Mouse (Mus musculus): ENCODE measurements around the gene Mapt. TPM values are rescaled to one million over a fixed set of nuclear protein-coding genes. Genes with fewer than 3 reads are reported as not detected.
A peak's percentile ranks its signal among the peaks of the same experiment; 100 is the strongest.
"Not testable (repeated sequence)": the region's sequence is repeated elsewhere in the genome, so short reads cannot be mapped to it uniquely, and the experiment has no call there.

Mapt gene
- polyA plus RNA-seq, 1 experiment from 2014 or later: not detected

- H3K27ac ChIP-seq: no peak overlapping the region
- no peaks in the 10 kb centered on the region for H3K36me3 ChIP-seq (ENCODE audit: inconsistent target)
- no peak overlapping the region for H3K4me3 ChIP-seq (ENCODE audit: inconsistent target)
- WGBS (ENCODE audit: missing documents): 87% methylated on average over 4 of the region's 4 CpGs
- no peaks in the 10 kb centered on the region for H3K79me2 ChIP-seq (ENCODE audit: inconsistent target)
Measured at GRCm38 (mm10) chr11:104220291-104220690, 10.9 kb upstream of the Mapt start.

GRCm38 (mm10) chr11:104221751-104222150, 9.4 kb upstream of the Mapt start:
- no peak overlapping the region for H3K27ac ChIP-seq
- no peaks in the 10 kb centered on the region for H3K36me3 ChIP-seq (ENCODE audit: inconsistent target)
- no peak overlapping the region for H3K4me3 ChIP-seq (ENCODE audit: inconsistent target)
- WGBS (ENCODE audit: missing documents): 72% methylated on average over 5 of the region's 5 CpGs
- H3K79me2 ChIP-seq (ENCODE audit: inconsistent target): no peaks in the 10 kb centered on the region

DNA sequence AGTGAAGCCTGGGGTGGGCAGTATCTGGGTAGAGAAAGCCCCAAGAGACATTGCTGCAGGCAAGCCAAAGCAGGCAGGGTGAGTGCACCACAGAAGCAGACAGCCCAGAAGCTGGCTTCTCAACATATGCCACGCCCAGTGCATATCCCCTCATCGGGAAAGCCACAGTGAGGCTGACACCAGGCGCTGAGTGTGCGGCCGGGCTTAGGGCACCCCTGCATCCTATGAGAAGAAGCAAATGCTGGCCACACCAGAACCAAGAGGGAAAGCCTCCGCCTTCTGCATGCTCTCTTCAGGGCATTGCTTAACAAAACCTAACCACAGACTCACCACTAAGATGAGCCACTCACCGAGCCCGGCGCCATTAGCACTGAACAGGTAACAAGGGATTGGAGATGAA, 7.9 kb upstream of the Mapt start:
- Histone ChIP-seq H3K36me3 (ENCODE audit: inconsistent target) (no peaks in the 10 kb centered on the region), H3K4me3 (ENCODE audit: inconsistent target) (no peak overlapping the region), H3K27ac (no peak overlapping the region), H3K79me2 (ENCODE audit: inconsistent target) (no peaks in the 10 kb centered on the region)
- 73% methylated on average over 9 of the region's 9 CpGs for whole genome bisulfite sequencing (ENCODE audit: missing documents)

GRCm38 (mm10) chr11:104229391-104229790, 1.8 kb upstream of the Mapt start:
- Histone ChIP-seq H3K4me3 (ENCODE audit: inconsistent target) (no peak overlapping the region), H3K36me3 (ENCODE audit: inconsistent target) (no peaks in the 10 kb centered on the region), H3K27ac (no peak overlapping the region), H3K79me2 (ENCODE audit: inconsistent target) (no peaks in the 10 kb centered on the region)
- WGBS (ENCODE audit: missing documents): 71% methylated on average over 4 of the region's 4 CpGs

DNA sequence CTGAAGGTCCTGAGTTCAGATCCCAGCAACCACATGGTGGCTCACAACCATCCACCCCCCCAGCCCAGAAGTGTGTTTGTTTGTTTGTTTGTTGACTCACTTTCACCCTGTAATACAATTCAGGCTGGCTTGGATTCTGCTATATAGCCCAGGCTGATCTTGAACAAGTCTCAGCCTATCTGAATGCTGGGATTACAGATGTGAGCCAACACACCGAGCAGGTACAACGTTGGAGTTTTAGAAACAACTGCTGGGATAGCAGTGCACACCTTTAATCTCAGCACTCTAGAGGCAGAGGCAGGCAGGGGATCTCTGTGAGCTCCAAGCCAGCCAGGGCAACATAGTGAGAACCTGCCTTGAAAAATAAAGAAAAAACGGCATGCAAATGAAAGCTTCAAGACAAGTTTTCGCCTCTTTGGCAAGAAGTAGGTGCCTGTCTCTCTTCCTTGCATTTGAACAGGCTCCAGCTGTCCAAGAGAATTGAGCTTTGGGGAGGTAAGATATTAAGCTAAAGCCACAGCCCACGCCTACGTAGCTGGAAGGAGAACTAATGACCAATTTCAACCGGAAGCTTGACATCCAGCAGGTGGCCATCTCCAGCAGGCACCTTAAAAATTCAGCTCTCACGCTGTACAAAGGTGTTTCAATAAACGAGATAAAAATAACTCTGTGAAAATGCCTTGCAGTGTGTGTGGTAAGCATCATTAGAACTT, 968 bp upstream of the Mapt start:
- 13% methylated on average over 9 of the region's 9 CpGs for WGBS (ENCODE audit: missing documents)
- H3K36me3 ChIP-seq (ENCODE audit: inconsistent target): no peaks in the 10 kb centered on the region
- H3K4me3 ChIP-seq (ENCODE audit: inconsistent target): peak overlapping the region; percentile 29; the same call in 1 of the 2 replicates
- H3K27ac ChIP-seq: no peak overlapping the region
- no peaks in the 10 kb centered on the region for H3K79me2 ChIP-seq (ENCODE audit: inconsistent target)

DNA sequence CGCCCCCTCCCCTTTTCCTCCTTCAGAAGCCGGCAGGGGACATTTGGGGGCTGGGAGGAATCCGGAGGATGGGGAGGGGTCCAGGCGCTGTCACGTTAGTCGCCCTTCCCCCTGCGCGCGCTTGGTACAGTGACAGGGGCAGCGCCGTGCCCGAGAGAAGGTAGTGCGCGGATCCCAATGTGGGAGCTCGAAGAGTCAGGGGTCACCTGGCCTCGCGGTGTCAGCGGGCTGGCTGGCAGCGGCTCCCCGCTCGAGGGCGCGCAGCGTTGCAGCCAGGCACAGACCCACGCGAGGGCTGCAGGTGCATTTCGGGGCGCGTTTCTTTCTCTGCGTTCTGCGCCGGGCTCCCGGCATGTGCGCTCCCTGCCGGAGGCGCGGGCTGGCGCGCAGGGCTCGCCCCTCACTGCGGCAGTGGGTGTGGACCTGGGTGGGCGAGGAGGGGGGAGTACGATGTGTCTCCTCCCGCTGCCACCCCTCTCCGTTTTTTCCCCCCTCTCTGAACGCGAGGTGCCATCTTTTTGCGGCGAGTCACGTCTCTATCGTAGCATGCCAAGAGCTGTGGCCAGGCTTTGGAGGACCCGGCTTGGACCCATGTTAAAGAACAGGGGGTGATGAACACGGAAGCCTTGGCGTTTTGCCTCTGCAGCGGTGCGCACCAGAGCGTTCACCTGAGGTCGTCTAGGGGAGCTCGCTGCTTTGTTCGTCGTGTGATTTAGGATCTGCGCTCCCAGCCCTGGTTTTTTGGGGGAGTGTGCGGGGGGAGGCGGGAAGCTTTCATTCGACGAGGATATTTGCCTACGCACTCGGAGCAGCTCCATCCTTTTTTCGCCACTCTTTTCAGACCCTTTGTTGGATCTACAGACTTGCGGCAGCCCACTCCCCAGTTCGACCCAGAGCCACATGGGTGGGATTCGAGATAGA, 1.2 kb downstream of the Mapt start:
- Histone ChIP-seq H3K4me3 (ENCODE audit: inconsistent target) (no peak overlapping the region), H3K36me3 (ENCODE audit: inconsistent target) (no peaks in the 10 kb centered on the region), H3K27ac (no peak overlapping the region), H3K79me2 (ENCODE audit: inconsistent target) (no peaks in the 10 kb centered on the region)
- WGBS (ENCODE audit: missing documents): 1% methylated on average over 63 of the region's 72 CpGs

DNA sequence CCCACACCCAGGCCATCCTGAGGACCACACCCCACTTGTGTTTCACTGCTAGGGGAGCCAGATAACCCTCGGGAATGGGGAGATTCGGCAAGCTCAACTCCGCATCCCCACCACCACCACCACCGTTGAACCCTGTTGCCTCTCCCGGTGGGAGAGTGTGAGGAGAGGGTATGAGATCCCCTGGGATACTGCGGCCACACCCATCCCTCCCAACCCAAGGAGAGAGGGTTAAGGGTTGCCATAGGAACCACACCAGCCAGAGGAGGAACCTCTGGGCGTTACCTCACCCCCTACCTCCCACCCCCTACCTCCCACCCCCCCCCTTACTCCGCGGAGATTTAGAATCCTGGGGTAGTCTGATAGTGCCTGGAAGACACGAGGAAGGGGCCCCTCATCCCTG, 1.9 kb downstream of the Mapt start:
- no peak overlapping the region for H3K27ac ChIP-seq
- no peak overlapping the region for H3K4me3 ChIP-seq (ENCODE audit: inconsistent target)
- H3K36me3 ChIP-seq (ENCODE audit: inconsistent target): no peaks in the 10 kb centered on the region
- no peaks in the 10 kb centered on the region for H3K79me2 ChIP-seq (ENCODE audit: inconsistent target)
- WGBS (ENCODE audit: missing documents): 7% methylated on average over 7 of the region's 10 CpGs

DNA sequence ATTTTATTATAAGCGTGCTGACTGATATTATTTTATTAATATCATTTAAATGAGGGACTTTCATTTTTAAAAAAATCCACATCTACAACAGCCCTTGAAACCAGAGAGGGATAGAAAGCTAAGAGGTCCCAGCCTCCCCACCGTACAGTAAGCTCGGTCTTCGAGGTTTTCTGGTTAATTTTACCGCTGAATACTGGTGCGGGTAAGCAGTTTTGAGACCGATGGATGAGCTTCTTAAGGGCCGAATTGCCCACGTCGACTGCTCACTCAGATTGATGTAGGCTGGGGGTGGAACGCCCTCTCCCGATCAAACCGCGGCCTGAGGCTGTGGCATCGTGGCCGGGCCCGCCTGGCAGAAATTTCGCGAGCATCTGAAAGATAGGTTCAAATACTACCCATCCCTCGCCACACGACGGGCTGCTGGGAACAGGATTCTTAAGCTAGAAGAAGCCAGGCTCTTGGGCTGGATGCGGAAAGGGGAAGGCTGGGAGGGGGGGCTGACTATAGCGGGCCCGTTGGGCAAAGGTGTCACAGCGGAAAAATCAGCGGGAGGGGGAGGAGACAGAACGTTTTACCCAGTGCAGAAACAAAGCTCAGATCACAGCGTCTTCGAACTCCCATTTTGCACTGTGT, 2.5 kb downstream of the Mapt start:
- Histone ChIP-seq H3K36me3 (ENCODE audit: inconsistent target) (no peaks in the 10 kb centered on the region), H3K4me3 (ENCODE audit: inconsistent target) (no peak overlapping the region), H3K79me2 (ENCODE audit: inconsistent target) (no peaks in the 10 kb centered on the region), H3K27ac (no peak overlapping the region)
- WGBS (ENCODE audit: missing documents): 4% methylated on average over 30 of the region's 30 CpGs

DNA sequence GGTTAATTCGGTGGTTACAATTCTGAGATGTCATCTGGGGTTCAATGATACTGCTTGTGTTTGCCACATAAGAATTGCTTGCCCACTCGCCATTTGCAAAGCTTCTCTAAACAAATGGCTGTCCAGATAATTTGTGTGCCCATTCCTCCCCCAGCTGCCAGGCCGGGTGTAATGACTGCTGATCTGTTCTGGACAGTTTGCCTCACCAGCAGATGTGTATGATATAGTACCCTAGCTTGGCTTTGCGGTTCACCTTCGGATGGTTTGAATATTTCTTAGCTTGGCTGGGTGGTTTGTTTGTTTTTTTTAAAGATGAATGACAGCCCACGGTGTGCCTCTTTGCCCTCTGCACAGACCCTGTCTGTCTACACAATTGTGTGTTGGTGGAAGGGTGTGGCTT, 3.5 kb downstream of the Mapt start:
- no peaks in the 10 kb centered on the region for H3K79me2 ChIP-seq (ENCODE audit: inconsistent target)
- WGBS (ENCODE audit: missing documents): 46% methylated on average over 6 of the region's 6 CpGs

GRCm38 (mm10) chr11:104235881-104236280, 4.7 kb downstream of the Mapt start:
- H3K79me2 ChIP-seq (ENCODE audit: inconsistent target): no peaks in the 10 kb centered on the region
- H3K4me3 ChIP-seq (ENCODE audit: inconsistent target): no peak overlapping the region
- no peak overlapping the region for H3K27ac ChIP-seq
- H3K36me3 ChIP-seq (ENCODE audit: inconsistent target): no peaks in the 10 kb centered on the region
- WGBS (ENCODE audit: missing documents): 64% methylated on average over 2 of the region's 2 CpGs

More for the DNA sequence above, 3.5 kb downstream of the Mapt start:
- no peak overlapping the region for H3K27ac ChIP-seq
- H3K36me3 ChIP-seq (ENCODE audit: inconsistent target): no peaks in the 10 kb centered on the region
- no peak overlapping the region for H3K4me3 ChIP-seq (ENCODE audit: inconsistent target)

DNA sequence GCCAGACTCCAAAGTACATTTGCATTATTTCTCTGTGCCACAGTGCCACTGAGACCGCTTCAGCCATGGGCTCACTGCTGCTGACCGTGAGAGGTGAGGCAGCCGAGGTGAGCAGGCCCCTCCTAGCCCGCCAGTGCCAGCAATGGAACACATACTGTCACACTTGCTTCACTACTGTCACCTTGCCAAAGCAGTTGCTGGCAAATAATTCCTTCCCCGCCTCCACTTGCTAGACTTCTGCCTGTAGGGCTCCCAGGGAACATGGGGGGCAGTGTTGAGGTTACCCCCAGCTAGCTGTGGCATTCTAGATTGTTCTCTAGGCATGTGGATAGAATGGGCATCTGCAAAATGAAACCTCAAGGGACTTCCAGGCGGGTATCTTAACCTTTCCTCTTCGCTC, 6.0 kb downstream of the Mapt start:
- WGBS (ENCODE audit: missing documents): 75% methylated on average over 7 of the region's 7 CpGs
- H3K4me3 ChIP-seq (ENCODE audit: inconsistent target): no peak overlapping the region
- no peak overlapping the region for H3K27ac ChIP-seq
- H3K36me3 ChIP-seq (ENCODE audit: inconsistent target): no peaks in the 10 kb centered on the region
- no peaks in the 10 kb centered on the region for H3K79me2 ChIP-seq (ENCODE audit: inconsistent target)

GRCm38 (mm10) chr11:104237958-104238747, 7.0 kb downstream of the Mapt start:
- Histone ChIP-seq H3K79me2 (ENCODE audit: inconsistent target) (no peaks in the 10 kb centered on the region), H3K36me3 (ENCODE audit: inconsistent target) (no peaks in the 10 kb centered on the region), H3K27ac (no peak overlapping the region), H3K4me3 (ENCODE audit: inconsistent target) (no peak overlapping the region)
- 68% methylated on average over 13 of the region's 13 CpGs for WGBS (ENCODE audit: missing documents)

DNA sequence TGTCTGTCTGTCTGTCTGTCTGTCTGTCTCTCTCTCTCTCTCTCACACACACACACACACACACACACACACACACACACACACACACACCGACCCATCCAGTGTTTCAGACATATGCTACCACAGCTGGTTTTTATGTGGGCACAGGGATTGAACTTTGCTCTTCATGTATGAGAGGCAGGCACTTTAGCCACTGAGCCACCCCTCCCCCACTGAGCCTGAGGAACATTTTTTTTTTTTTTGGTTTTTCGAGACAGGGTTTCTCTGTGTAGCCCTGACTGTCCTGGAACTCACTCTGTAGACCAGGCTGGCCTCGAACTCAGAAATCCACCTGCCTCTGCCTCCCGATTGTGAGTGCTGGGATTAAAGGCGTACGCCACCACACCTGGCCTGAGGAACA, 14.3 kb downstream of the Mapt start:
- WGBS (ENCODE audit: missing documents): 70% methylated on average over 6 of the region's 6 CpGs
- not testable (repeated sequence) for H3K36me3 ChIP-seq (ENCODE audit: inconsistent target); H3K79me2 ChIP-seq (ENCODE audit: inconsistent target); H3K4me3 ChIP-seq (ENCODE audit: inconsistent target); H3K27ac ChIP-seq

DNA sequence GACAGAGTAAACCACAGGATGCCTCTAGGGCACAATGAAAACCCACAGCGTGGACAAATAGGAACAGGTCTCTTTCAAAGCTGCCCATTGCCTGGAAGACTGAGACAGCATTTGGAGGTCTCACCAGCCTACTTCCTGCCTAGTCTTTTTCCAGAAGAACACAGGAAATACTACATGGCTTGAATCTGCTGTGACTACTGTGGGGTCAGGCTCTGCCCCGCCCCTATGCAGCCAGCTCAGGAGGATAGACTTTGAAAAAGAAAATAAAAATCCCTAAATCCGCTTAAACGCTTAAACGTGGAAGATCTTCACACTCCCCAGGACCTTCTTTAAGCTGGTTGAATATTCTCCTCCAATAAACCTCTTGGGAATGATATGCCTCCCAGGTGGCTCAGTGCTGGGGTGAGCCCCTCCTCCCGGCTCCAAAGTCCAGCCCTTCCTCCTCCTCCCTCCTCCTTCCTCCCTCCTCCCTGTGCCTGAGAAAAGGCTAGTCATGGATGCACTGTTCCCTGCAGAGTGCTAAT, 15.0 kb downstream of the Mapt start:
- WGBS (ENCODE audit: missing documents): 16% methylated on average over 6 of the region's 6 CpGs
- Histone ChIP-seq H3K36me3 (ENCODE audit: inconsistent target) (no peaks in the 10 kb centered on the region), H3K4me3 (ENCODE audit: inconsistent target) (no peak overlapping the region), H3K27ac (no peak overlapping the region), H3K79me2 (ENCODE audit: inconsistent target) (no peaks in the 10 kb centered on the region)

All from macrophage (primary cell).